Mouse (Mus musculus) ES-Bruce4 (cell line): Measurements from ENCODE around the gene Arl4d. TPM values are rescaled to one million over a fixed set of nuclear protein-coding genes. Genes with fewer than 3 reads are reported as not detected.
"Not testable (repeated sequence)": the region's sequence is repeated elsewhere in the genome, so short reads cannot be mapped to it uniquely, and the experiment has no call there.

Experiments used
- H3K27ac ChIP-seq: 2 replicates; pipeline ENCODE4 v1.5.1; 2012; ENCODE audit warnings: low read length, inconsistent platforms; ENCODE audit not compliant: insufficient read depth
- H3K27me3 ChIP-seq: 2 replicates; pipeline ENCODE4 v1.6.1; 2012; ENCODE audit warnings: mild to moderate bottlenecking, low read length, inconsistent platforms; ENCODE audit not compliant: control insufficient read depth, poor library complexity, insufficient read depth, severe bottlenecking
- H3K36me3 ChIP-seq: 2 replicates; pipeline ENCODE4 v1.6.1; 2012; ENCODE audit warnings: inconsistent platforms, mild to moderate bottlenecking, low read length, moderate library complexity; ENCODE audit not compliant: control insufficient read depth, poor library complexity, insufficient read depth, severe bottlenecking
- H3K4me1 ChIP-seq: one replicate; pipeline ENCODE4 v1.8.1; 2011; ENCODE audit warnings: low read length; ENCODE audit not compliant: control insufficient read depth, insufficient read depth
- H3K4me3 ChIP-seq: 2 replicates; pipeline ENCODE4 v1.5.1; 2011; ENCODE audit warnings: low read depth, mild to moderate bottlenecking, low read length
- H3K9ac ChIP-seq: 2 replicates; pipeline ENCODE4 v1.6.1; 2012; ENCODE audit warnings: low read depth, mild to moderate bottlenecking, inconsistent platforms; ENCODE audit not compliant: poor library complexity, severe bottlenecking
- H3K9me3 ChIP-seq: replicated peaks from 2 replicates; pipeline ENCODE4 v1.6.1; 2012; ENCODE audit warnings: mild to moderate bottlenecking, low read length, inconsistent platforms; ENCODE audit not compliant: control insufficient read depth, poor library complexity, insufficient read depth, severe bottlenecking
- CTCF ChIP-seq: IDR thresholded peaks from one replicate; pipeline ENCODE4 v1.8.1; 2011; ENCODE audit warnings: low read depth, low read length
- EP300 ChIP-seq: IDR thresholded peaks from 2 replicates; pipeline ENCODE4 v1.6.1; 2011; ENCODE audit warnings: low read depth, low read length; ENCODE audit not compliant: insufficient read depth
- POLR2A ChIP-seq: IDR thresholded peaks from one replicate; pipeline ENCODE4 v1.8.1; 2011; ENCODE audit warnings: low read length; ENCODE audit not compliant: insufficient read depth
- polyA plus RNA-seq: library from polyadenylated mRNA; stranded (reverse); fragments of >200 nt; gene quantifications from 2 replicates; pipeline ENCODE4 v1.2.4, GENCODE M21; 2011; ENCODE audit warnings: low read depth; ENCODE audit not compliant: missing spikeins, insufficient read depth, insufficient read length

The Arl4d gene
- polyA plus RNA-seq, 1 experiment, result 5.1 TPM

DNA sequence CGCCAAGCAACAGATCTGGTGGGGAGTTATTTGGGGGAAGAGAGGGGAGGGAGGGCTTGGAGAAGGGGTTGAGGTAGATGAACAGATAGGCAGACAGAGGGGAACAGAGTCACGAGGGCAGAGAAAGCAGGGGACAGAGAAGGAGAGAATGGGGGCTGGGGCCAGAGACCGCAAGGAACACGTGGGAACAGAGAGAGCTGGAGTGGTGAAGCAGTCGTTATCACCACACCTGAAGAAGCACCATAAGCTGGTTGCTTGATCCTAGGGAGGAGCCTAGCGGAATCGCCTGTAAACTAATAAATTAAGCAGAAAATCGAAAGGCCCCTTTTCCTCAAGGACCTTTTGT lies 38.7 kb upstream of the Arl4d start:
- H3K36me3 ChIP-seq, result peaks cover 7% of the 10 kb centered on the region
- peaks cover 21% of the 10 kb centered on the region; the same call in 1 of the 2 replicates for H3K9me3 ChIP-seq
- H3K27me3 ChIP-seq, result no peaks in the 10 kb centered on the region
- TF ChIP-seq CTCF (no peak), EP300 (no peak)
- H3K4me1 ChIP-seq, result no peaks in the 10 kb centered on the region
- peak overlapping the region; percentile 98 for H3K27ac ChIP-seq
- H3K9ac ChIP-seq, result peak overlapping the region; percentile 45
- peak overlapping the region; percentile 29 for H3K4me3 ChIP-seq

DNA sequence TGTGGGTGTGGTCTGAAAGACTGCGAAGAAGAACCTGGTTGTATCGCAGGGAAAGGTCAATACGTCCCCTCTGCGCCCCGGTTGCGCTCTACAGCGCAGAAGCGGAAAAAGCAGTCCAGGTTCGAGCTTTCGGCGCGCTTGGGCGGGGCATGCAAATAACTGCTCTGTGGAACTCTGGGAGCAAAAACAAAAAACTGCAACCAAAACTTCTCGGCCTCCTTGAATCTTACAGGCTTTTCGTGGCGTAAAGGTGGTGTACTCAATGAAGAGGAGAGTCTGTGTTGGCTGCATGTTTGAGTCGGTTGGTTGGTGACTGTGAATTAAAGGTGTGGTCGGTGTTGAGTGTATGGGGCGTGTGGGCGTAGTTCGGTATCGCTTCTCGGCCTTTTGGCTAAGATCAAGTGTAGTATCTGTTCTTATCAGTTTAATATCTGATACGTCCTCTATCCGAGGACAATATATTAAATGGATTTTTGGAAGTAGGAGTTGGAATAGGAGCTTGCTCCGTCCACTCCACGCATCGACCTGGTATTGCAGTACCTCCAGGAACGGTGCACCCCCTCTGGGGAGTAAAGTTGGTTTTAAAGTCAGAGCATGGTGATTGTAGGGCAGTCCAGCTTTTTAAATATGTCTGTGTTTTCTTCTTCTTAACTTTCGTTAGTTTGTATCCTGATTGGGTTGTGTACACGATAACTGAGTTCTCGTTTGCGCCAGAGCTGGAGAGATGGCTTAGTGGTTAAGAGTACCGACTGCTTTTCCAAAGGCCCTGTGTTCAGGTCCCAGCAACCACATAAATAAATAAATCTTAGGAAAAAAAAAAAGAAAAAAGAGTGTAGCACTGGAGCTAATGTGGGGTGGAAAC lies 38.1 kb upstream of the Arl4d start, which contains the start of gene Rdm1:
Gene Rdm1, plus strand, starts transcription at position 201 of the 862 bp plus-strand sequence.
- Histone ChIP-seq H3K36me3 (peaks cover 7% of the 10 kb centered on the region), H3K27me3 (no peaks in the 10 kb centered on the region), H3K9ac (peak within 1 kb of the TSS; percentile 83), H3K9me3 (peaks cover 15% of the 10 kb centered on the region; the same call in 1 of the 2 replicates), H3K27ac (peak within 1 kb of the TSS; percentile 98), H3K4me1 (no peaks in the 10 kb centered on the region), H3K4me3 (peak within 1 kb of the TSS; percentile 72)
- TF ChIP-seq POLR2A, result peak; percentile 100
- no peak for TF ChIP-seq CTCF
- 0 out of 2 replicates have a peak, but pooled peaks have one; percentile 53 for TF ChIP-seq EP300

- Histone ChIP-seq H3K9me3 (peaks cover 12% of the 10 kb centered on the region; the same call in 1 of the 2 replicates), H3K4me1 (no peaks in the 10 kb centered on the region), H3K4me3 (peak overlapping the region; percentile 72), H3K27ac (peak overlapping the region; percentile 98), H3K9ac (peak overlapping the region; percentile 83), H3K36me3 (peaks cover 9% of the 10 kb centered on the region), H3K27me3 (no peaks in the 10 kb centered on the region)
- TF ChIP-seq CTCF (no peak), EP300 (no peak), POLR2A (no peak)
These were observed 37.3 kb upstream of the Arl4d start for GRCm38 (mm10) chr11:101627857-101628559.

GRCm38 (mm10) chr11:101628733-101629417 lies 36.5 kb upstream of the Arl4d start:
- H3K27me3 ChIP-seq, H3K4me1 ChIP-seq, H3K4me3 ChIP-seq, H3K9me3 ChIP-seq: not testable (repeated sequence)
- H3K9ac ChIP-seq, result peak overlapping the region; percentile 83
- H3K36me3 ChIP-seq, result peaks cover 15% of the 10 kb centered on the region
- peak overlapping the region; percentile 60; the same call in 1 of the 2 replicates for H3K27ac ChIP-seq

DNA sequence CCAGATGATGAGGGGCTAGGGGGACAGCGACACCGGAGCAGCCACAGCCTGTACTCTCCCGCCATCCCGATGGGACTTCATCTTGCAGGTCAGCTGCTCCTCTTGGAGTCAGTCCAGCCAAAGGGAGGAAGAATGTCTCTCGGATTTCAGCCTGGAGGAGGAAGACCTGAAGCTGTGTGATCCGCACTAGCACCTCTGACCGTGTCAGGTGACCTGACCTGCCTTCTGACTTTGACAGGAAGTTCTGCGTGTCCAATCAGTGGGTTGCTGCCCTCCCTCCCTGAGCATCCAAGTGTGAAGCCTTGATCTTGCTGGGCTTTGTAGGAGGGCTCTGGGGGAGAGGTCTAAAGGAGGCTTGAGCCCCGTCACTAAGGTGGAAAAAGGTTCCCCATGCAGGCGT lies 29.7 kb upstream of the Arl4d start:
- H3K27ac ChIP-seq, result no peak overlapping the region
- TF ChIP-seq EP300 (no peak), CTCF (no peak), POLR2A (no peak)
- no peaks in the 10 kb centered on the region for H3K9me3 ChIP-seq
- H3K4me3 ChIP-seq, result no peak overlapping the region
- H3K9ac ChIP-seq, result no peak overlapping the region
- peaks cover 13% of the 10 kb centered on the region for H3K36me3 ChIP-seq
- no peaks in the 10 kb centered on the region for H3K4me1 ChIP-seq
- no peaks in the 10 kb centered on the region for H3K27me3 ChIP-seq
